Mouse (Mus musculus) regulatory T cell (primary cell): Measurements from ENCODE around the gene Gjc1.

Experiments
- in situ Hi-C: fragments of 300-600 bp; cut with MboI, MseI; formaldehyde crosslinking; loops from one replicate; pipeline ENCODE4 v1.15.1; 2025; ENCODE audit warnings: high pct_unique_total_duplicates

The Gjc1 gene

DNA sequence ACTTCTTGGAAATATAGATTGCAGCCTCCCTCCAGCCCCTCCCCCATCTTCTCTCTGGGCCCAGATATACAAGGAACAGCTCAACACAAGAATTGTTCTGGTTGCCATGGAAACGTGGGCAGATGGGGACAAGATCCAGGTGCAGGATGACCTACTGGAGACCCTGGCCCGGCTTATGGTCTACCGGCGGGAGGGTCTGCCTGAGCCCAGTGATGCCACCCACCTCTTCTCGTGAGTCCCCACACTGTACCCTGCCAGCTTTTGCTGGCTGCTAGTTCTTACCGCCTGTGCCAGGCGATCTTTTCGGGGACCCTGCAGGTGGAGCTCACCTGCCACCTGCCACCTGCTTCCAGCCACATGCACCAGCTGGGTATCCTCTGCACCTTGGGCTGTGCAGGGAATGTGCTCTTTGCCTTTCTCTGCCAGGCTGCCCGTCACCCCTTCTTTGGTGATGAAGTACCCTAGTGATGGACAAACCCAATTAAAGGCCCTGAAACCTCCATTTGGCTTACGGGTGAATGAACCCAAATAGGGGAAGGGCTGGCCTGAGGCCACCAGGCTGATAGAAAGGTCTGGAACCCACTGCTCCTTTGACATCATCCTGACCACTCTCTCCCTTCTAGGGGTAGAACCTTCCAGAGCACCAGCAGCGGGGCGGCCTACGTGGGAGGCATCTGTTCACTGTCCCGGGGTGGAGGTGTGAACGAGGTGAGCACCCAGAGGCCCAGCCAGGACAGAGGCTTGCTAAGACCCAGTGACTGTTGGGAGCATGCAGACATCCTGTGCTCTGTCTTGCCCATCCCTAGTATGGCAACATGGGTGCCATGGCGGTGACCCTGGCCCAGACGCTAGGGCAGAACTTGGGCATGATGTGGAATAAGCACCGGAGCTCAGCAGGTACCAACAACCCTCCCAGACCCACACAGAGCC is 46.5 kb downstream of the Gjc1 start:
- in situ Hi-C loops, result no loop called here

DNA sequence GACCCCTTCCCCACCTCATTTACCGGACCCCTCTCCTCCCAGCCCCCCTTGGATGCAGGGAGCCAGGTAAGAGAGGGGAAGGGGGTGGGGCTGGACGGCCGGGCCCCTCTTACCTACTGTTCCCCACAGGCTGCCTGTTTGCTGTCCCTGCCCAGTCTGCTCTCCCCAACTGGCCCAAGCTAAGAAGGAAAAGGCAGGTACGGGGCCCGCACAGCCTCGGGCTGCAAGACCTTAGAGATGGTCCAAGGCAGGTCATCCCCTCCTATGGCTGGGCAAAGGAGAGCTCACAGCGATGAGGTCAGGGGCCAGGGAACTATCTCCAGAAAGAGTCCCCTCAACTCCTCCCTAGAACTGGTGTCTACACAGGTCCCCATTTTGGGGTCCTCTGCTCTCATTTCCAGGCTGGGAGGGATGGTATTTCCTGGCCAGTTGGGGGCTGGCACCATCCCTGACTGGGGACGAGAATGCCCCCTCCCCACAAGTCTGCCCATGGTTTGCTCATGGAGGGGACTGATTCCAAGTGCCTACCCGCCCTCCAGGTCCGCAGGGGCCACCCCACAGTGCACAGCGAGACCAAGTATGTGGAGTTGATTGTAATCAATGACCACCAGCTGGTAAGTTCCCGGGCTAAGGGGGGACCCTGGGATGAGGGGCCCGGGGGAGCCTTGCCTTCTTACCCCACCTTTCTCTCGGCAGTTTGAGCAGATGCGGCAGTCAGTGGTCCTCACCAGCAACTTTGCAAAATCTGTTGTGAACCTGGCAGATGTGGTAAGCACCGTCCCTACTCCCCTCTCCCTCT is 47.4 kb downstream of the Gjc1 start:
- in situ Hi-C loops, result no loop called here

DNA sequence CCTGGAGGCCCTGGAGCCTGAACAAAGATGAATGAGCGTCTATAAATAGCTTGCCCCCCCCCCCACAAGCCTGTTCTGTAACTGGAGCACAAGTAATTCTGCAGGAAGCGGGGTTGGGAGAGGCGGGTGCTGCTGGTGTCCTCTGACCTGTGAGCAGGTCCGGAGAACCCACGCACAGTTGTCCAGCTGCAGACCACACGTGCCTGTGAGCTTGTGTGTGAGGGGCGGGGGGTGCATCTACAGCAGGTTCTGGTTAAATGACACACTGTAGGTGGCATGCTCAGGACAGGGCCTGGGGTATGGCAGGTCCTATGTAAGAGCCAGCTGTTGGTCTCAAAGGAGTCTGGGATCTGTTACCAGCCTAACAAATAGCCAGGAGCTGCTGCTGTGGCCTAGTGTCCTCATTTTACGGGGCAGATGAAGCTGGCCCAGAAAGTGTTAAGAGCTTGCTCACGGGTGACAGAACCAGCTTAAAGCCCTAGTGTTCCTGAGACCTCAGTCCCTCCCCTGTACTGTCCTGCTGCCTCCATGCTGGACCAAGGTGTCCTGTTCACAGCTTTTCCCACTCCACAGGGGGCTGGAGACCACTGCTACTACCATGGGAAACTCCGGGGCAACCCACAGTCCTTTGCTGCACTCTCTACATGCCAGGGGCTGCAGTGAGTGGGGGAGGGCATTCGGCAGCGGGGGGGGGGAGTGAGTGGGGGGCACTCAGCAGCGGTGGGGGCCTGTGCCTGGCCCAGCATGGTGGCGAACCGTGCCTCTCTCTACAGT is 48.7 kb downstream of the Gjc1 start:
- in situ Hi-C loops, result no loop called here

DNA sequence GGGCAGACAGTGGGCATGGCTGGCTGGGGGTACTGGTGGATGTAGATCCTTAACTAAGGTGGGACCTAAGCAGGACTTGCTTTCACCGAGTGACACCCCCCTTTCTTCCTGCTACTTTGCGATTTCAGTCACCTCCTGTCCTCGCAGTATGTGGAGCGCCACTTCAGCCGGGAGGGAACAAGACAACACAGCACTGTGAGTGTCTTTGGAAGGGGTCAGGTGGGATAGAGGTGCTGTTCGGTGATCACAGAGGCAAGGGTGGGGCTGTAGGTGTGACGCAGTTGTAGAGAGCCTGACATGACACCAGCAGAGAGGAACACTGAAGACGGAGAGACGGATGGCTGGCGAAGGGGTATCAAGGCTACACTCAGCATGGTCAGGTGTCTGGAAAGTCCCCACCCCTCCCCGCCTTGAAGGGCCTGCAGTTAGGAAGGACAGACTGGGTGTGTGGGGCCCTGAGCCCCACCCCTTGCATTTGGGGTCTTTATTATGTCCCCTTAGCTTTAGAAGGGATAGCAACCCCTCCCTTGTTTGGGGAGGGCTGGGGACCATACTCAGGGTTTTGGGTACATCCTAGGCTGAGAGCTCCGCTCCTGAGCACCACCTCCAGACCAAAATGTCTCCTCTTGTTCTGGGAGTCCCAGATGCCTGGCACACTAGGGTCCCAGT is 49.4 kb downstream of the Gjc1 start:
- in situ Hi-C loops, result no loop called here

DNA sequence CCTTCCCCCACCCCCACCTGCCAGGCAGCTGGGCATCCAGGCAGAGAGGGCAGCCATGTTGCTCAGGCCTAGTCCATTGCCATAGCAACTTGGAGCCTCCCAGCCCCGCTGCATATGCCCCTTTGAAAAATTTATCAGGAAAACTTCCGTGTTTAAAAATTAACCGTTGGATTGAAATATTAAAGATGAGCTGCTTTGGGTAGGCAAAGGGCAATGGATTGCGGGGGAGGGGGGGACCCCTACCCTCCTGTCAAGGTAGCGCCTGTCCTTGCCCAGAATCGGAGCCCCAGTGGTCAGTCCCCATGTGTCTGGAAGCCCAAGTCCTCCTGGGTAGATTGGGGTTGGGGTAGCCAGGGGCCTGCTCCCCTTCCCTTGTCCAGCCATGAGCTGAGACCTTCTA is 50.4 kb downstream of the Gjc1 start:
- in situ Hi-C loops, result no loop called here

DNA sequence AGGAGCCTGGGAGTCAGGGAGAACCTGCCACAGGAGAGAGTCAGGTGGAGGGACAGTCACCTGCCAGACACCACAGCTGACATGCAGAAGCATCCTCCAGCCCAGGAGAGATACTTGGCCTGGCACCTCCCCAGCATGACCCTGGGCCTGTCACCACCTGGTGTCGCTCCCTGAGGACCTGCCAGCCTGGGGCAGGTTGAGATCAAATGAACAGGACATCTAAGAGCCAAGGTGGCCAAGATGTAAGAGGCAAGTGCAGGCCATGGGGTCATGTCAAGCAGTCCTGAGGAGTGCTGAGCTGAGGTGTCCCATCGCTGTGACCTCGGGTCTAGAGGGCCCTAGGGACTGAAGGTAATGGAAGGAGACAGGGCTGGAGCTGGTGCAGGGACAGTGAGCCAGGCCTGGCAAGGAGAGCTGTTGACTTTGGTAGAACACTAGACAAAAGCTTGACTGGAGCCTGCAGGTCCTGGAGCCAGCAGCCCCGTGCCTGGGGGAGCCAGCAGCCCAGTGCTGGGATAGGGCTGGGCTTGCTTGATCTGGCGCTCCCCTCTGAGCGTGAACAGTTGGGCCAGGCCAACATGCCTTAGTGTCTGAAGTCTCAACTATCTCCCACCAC is 52.3 kb downstream of the Gjc1 start:
- in situ Hi-C loops, result no loop called here

DNA sequence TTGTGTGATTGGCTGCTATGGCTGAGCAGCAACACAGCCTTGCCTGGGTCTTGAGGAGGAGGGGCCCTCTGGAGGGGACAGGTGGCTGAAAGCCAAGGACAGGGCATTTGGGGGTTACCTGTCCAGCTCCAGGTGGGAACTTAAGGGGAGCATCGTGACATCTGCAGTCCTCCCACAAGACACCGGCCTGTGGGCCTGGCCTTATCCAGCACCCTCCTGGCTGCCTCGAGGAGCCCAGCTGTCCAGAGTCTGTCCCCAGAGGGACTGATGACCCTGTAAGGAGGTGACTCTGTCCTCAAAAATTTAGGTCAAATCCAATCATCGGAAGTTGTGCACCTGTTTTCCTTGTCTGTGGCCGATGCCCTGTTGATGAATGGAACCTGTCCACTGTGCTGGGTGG is 54.1 kb downstream of the Gjc1 start:
- in situ Hi-C loops, result no loop called here

DNA sequence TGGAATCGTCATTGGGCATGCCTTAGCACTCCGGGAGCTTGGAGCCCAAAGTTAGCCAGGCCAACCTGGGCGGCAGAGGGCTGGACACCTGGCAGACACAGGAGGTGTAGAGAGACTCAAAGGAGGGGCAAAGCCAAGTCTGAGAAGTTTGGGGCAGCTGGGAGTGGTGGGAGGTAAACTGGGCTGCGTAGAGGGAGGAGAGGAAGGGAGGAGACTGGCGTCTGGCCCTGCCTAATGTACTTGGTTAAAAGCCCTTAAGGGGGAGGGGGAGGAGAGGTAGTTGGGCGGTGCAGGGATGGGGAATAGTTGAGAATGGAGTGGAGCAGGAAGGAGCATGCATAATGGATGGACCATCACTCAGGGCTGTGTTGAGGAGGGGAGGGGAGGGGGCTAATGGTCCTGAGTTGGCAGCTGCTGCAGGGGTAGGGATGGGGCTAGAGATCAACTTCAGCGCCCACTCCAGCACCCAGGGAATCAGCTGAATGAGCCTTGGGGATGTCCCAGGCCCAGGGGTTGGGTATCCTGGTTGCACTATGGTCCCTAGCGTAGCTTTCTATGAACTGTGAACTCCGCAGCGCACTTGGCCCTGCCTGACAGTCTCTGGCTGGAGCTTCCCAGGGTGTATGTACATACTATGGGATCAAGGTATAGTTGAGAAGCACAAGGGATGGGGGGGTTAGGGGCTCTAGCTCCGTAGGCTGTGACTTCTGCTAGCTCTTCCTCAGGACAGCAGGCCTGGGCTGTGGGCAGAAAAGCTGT is 56.3 kb downstream of the Gjc1 start:
- in situ Hi-C loops, result no loop called here

DNA sequence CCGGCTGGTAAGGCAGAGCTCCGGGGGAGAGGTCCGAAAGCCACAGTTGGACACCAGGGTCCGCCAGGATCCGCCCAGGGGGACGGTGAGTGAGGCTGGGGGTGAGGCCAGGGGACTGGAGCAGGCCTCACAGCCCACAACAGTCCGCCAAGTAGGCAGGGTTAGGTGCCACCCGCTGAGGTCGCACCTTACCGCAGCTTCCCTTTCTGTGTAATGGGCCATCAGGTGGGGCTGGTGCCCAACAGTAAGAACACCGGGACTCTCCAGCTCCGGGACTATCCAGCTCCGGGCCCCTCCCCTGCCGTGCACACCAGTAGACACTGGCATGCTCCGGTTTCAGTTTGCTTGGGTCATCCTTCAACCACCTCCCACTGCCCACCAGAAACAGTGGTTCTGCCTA is 57.3 kb downstream of the Gjc1 start:
- in situ Hi-C loops, result no loop called here

DNA sequence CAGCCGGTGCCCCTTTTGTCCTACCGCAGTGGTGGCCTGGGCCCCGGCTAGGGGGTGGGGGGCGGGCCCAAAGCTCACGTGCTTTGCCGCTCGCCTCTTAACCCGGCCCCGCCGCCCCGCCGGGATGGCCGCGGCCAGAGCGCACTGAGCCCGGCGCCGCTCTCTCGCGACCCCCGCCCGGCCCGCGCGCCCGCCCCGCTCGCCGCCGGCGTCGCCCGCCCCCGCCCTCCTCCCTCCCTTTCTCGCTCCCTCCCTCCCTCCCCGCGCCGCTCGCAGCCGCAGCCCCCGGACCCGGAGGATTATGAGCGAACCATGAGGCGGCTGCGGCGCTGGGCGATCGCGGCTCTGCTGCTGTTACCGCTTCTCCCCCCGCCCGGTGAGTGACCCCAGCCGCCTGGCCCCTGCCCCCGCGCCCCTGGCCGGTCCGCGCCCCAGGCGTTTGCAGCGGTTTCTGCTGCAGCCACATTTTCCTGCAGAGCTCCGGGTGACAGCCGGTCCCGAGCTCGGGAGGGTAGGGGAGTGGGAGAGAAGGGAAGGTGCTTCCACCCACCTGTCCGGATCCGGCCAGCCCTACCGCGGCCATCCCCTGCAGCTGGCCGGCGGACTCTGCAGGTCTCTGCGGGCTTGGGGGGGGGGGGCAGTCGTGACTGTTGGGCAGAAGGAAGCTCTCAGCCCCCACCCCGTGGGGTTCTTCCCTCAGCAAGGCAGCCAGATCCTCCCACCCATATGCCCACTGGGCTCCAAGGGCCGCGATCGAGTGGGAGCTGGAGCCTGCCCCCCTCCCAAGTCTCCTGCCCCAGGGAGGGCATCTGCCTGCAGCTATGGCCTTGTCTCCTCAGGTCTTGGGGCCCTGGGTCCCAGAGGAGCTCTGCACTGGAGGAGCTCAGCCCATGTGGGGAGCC is 57.9 kb downstream of the Gjc1 start, which contains the start of gene Adam11:
Gene Adam11, plus strand, starts transcription at position 131 of the 902 bp plus-strand sequence.
- in situ Hi-C loops, result no loop called here

DNA sequence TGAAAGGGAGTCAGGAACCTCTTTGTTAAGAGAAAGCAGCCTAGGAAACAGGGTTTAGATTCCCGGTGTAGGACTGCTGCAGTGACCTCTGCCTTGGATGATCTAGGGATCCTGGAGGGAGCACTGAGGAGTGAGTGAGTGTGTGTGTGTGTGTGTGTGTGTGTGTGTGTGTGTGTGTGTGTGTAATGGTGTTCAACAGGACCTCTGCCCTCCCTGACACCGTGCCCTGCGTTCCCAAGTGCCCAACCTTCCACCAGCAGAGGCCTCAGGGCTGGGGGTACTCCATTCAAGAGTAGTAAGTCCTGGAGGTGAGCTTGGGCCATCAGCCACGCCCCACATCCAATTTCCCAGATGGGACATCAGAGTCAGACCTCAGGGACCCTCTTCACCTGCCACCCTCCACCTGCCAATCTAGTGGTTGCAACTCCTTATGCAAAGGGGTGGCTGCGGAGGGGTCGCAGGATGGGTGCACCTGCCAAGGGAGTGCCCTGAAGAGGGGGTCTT is 58.6 kb downstream of the Gjc1 start:
- in situ Hi-C loops, result no loop called here

DNA sequence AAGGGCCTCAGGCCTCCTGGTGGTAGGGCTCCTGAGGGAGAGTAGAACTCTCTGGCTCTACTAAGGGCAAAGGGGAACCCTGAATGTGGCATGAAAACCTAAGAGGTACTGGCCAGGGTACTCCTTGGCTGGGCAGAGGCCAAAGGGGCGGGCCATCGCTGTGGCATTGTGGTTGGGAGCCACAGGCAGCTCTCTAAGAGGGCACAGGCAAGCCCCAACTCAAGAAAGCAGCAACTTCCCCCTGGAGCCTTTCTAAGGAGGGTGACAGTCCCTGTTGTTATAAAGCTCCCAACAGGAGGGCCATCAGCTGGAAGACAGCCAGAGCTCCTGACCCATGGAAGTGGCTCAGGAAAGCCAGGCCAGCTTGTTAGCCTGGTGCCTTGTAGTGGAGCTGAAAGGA is 60.5 kb downstream of the Gjc1 start:
- in situ Hi-C loops, result no loop called here

DNA sequence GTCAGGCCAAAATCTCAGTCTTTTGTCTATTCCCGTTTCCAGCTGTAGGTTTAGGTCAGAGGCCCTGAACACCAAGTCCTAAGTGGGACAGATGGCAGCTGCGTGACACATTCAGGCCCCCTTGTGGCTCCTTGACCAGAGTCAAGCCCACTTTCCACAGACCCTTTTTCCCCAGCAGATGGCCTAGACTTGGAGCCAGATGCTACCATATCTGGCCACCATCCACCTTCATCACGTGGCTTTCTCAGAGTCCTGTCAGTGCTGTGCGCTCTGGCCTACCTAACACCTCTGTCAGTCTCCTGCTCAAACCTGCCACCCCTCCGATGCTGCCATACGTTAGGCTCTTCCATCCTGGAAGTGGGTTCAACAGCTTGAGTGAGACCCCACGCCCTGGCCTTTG is 64.1 kb downstream of the Gjc1 start:
- in situ Hi-C loops, result no loop called here

DNA sequence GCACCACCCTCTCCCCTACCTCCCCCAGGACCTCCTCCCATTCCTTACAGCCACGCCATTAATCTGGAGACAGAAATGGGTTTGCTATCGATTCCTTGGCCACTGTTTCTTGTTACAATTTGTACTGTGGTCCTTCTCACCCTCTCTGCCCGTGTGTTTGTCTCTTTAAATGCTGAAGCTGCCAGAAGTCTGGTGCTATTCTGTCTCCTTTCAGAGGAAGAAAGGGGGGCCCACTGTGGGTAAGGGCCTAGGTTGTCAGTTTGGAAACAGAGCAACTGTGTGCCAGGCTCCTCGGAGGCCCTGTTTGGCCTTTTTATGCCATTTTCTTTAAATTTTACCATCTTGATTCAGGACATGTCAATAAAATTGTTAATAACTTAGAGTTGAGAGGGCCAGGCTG is 65.1 kb downstream of the Gjc1 start:
- in situ Hi-C loops, result no loop called here

DNA sequence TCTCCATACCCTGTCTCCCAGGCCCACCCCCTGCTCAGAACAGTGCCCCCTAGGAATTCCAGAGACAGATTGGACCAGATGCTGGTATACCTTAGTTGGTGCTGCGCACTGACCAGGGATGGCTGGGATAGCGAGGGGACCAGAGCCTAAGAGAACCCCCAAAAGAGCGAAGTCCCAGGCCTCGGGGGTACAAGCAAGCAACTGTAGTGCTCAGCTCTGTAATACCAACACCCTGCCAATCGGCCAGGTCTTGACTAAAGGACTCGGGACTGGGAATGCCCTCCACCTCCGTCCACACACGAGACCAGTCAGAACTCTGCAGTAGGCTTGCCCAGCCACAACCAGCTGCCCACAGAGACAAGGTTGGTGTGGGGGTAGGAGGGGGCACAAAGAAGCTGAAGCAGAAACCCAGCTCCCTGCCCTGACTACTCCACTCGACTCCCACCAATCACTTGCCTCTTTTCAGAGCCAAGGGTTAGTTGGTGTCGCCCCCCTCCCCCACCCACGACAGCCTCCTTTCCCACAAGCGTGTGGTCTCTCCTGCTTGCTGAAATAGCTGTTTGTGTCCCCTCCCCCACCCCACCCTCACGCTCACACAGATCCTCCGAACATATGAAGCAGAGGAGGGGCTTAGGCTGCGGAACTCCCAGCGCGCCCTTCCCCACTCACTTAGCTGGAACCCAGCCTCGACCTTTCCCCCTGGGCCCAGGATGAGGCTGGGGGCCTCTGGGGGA is 65.7 kb downstream of the Gjc1 start:
- in situ Hi-C loops, result no loop called here

DNA sequence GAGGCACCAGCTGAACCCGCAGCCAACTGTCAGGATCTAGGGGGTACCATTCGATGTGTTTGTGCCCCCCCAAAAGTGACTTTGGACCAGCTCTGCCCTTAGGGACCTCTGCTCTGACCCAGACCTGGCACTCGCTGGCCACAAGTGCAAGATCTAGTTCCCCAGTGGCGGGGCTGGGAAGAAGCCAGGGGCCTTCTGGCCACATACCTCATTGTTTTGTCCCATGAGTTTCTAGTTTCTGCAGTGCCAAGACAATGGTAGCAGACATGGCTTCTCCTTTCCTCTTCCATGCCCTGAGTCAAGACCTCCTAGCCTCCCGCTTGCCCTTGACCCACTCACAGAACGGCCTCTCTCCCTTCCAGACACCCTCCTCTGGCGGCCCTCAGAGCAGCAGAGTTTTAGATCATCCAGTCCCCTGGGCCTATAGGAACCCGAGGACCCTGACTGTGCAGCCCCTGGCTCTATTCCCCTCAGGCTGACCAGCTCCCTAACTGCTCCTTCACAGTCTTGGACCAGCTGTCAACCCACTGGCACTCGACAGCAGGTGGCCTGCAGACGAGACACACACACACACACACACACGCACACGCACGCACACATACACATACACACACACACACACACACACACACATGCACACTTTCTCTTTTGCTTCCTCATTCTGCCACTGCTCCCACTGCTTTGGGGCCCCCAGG is 66.5 kb downstream of the Gjc1 start:
- in situ Hi-C loops, result no loop called here

DNA sequence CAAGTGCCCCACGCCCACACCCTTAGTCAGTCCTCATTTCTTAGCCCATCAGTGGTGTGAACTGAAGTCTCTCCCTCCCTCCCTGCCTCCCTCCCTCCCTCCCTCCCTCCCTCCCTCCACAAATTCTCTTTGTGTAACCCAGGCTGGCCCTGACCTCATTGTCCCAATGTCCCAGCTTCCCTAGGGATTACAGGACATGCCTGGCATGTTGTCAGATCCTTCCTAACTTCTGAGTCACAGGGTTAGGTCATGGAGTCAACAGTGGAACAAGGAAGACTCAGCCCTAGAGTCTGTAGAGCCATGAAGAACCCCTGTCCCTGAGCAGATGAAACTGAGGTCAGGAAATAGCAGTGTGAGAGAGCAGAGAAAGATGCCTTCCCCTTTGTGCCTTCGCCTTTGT is 69.8 kb downstream of the Gjc1 start:
- in situ Hi-C loops, result no loop called here
